Mouse (Mus musculus) liver, embryonic 18 days (tissue): ENCODE measurements around the gene Cd69. TPM values are rescaled to one million over a fixed set of nuclear protein-coding genes. Genes with fewer than 3 reads are reported as not detected.

Source experiments
- polyA plus RNA-seq: library from polyadenylated mRNA; depleted of rRNA; stranded (reverse); fragments of >200 nt; gene quantifications from 2 replicates; pipeline ENCODE4 v1.2.3, GENCODE M21; 2012; rRNA removed

Gene Cd69
- polyA plus RNA-seq, result 0.96 and 1.2 TPM in 2 replicates

GRCm38 (mm10) chr6:129275220-129275619 is at the start of gene Cd69:
Gene Cd69, minus strand, starts transcription at chr6:129275436.

Other genes with a start within 250 kb of the Cd69 start
- gene Klrb1f, start 229.5 kb downstream of the Cd69 start, polyA plus RNA-seq, result 0.32 and 0.37 TPM in 2 replicates
- 0.03 and 0.08 TPM in 2 replicates for gene Clec2e, start 174.5 kb downstream of the Cd69 start, polyA plus RNA-seq
- 49.0 and 54.7 TPM in 2 replicates for gene Clec2d, start 94.8 kb downstream of the Cd69 start, polyA plus RNA-seq
- gene 4922502D21Rik, start 56.4 kb upstream of the Cd69 start, polyA plus RNA-seq, result 0.02 and 0.03 TPM in 2 replicates
- gene Clec12a, start 67.3 kb upstream of the Cd69 start, polyA plus RNA-seq, result 11.2 and 14.1 TPM in 2 replicates
- 0.04 and 0.06 TPM in 2 replicates for gene Clec12b, start 110.4 kb upstream of the Cd69 start, polyA plus RNA-seq
- gene Clec1b, start 121.9 kb upstream of the Cd69 start, polyA plus RNA-seq, result 15.9 and 16.5 TPM in 2 replicates
- gene Clec9a, start 133.4 kb upstream of the Cd69 start, polyA plus RNA-seq, result 2.0 TPM in 2 replicates
- gene Clec1a, start 176.6 kb upstream of the Cd69 start, polyA plus RNA-seq, result 0.17 and 0.26 TPM in 2 replicates
- gene Olr1, start 231.7 kb upstream of the Cd69 start, polyA plus RNA-seq, result 1.2 and 2.1 TPM in 2 replicates
- 0.01 TPM in 1 of 2 replicates, not detected in the other for gene Tmem52b, start 237.1 kb upstream of the Cd69 start, polyA plus RNA-seq